Mouse (Mus musculus) midbrain, embryonic 13.5 days (tissue): Measurements from ENCODE around the gene Gm21987. TPM values are rescaled to one million over a fixed set of nuclear protein-coding genes. Genes with fewer than 3 reads are reported as not detected.
A peak's percentile ranks its signal among the peaks of the same experiment; 100 is the strongest.

Source experiments
- ATAC-seq: fragments of 200-750 bp; cut with Nextera tagmentation; 2 replicates; pipeline ENCODE4 v1.8.0; 2017; ENCODE audit warnings: mild to moderate bottlenecking, moderate TSS enrichment, moderate library complexity
- H3K27ac ChIP-seq: fragments of 300-500 bp; sonication (generic); 2 replicates; pipeline ENCODE4 v1.5.1; 2015; ENCODE audit warnings: inconsistent platforms, mild to moderate bottlenecking, moderate library complexity
- H3K27me3 ChIP-seq: fragments of 300-500 bp; sonication (generic); 2 replicates; pipeline ENCODE4 v1.6.1; 2015; ENCODE audit warnings: mild to moderate bottlenecking, inconsistent platforms
- H3K36me3 ChIP-seq: fragments of 300-500 bp; sonication (generic); 2 replicates; pipeline ENCODE4 v1.6.1; 2015; ENCODE audit warnings: mild to moderate bottlenecking, inconsistent platforms
- H3K4me1 ChIP-seq: fragments of 300-500 bp; sonication (generic); replicated peaks from 2 replicates; pipeline ENCODE4 v1.6.1; 2015; ENCODE audit warnings: inconsistent platforms
- H3K4me2 ChIP-seq: fragments of 300-500 bp; sonication (generic); replicated peaks from 2 replicates; pipeline ENCODE4 v1.6.1; 2015; ENCODE audit warnings: moderate library complexity, mild to moderate bottlenecking, inconsistent platforms
- H3K4me3 ChIP-seq: fragments of 300-500 bp; sonication (generic); replicated peaks from 2 replicates; pipeline ENCODE4 v1.5.1; 2015; ENCODE audit warnings: mild to moderate bottlenecking, inconsistent platforms
- H3K9ac ChIP-seq: fragments of 300-500 bp; sonication (generic); replicated peaks from 2 replicates; pipeline ENCODE4 v1.6.1; 2015; ENCODE audit warnings: mild to moderate bottlenecking, inconsistent platforms
- H3K9me3 ChIP-seq: fragments of 300-500 bp; sonication (generic); 2 replicates; pipeline ENCODE4 v1.6.1; 2016; ENCODE audit warnings: mild to moderate bottlenecking, inconsistent platforms
- WGBS: fragments of 180-500 bp; shearing (Covaris S2); methylation state at CpG from one replicate; pipeline ENCODE4 v1.1.7; 2015; 5-methylcytosine and 5-hydroxymethylcytosine counted together
- polyA plus RNA-seq: library from polyadenylated mRNA; unstranded; fragments of >200 nt; fragmentation: Nextera tagmentation; extraction: Ambion mirVana; gene quantifications from 2 replicates; pipeline ENCODE4 v1.2.1, GENCODE M21; 2015

Gene Gm21987
- polyA plus RNA-seq, 1 experiment from 2014 or later, result not detected

DNA sequence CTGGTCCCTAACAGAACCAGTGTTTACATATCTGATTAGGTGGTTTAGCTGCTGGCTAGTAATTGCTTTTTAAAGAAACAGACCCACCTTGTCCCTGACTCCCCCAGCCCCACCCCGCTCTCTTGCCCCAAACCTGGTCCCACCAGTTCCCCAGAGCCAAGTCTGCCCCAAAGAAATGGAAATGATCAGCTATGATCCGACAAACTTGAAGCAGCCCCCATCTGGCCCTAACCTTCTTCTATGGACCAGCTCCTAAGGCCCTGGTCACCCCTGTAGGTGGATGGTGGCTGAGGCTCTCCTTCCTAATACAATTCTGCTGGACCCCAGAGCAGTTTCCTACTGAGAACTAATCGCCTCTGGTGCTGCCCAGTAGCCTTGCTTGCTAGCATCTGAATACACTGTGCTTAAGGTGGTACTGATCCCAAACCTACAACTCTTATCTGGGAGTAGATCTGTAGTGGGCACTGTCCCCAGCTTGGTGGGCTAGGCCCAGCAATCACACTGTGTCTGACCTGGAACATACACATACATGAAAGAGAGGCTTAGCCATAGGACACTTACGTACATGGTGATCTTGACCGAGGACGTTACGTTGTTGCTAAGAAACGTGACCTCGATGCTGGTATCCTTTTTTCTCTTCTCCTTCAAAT, 53.6 kb downstream of the Gm21987 start:
- ATAC-seq, result peak; percentile 49
- H3K27ac ChIP-seq, result peak overlapping the region; percentile 80

DNA sequence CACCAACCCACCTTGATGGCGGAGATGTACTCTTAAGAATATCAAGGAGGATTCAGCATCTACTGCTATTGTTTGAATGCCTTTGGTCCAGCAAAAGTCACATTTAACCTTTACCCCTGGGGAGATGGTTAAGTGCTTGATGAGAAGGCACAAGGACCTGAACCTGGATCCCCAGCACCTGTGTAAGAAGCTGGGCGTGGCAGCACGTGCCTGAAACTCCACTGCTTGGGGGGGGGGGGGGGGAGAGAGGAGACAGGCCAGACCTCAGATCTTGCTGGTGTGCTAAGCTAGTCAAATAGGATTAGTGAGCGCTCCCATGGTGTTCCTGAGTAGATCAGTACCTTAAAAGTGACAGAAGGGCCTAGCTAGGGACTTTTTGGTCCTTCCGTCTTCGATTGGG, 54.6 kb downstream of the Gm21987 start:
- WGBS, result 77% methylated on average over 6 of the region's 6 CpGs
- Histone ChIP-seq H3K27me3 (no peaks in the 10 kb centered on the region), H3K4me3 (no peak overlapping the region), H3K4me1 (peaks cover 16% of the 10 kb centered on the region), H3K9ac (no peak overlapping the region), H3K9me3 (no peaks in the 10 kb centered on the region), H3K36me3 (no peaks in the 10 kb centered on the region), H3K27ac (no peak overlapping the region), H3K4me2 (no peak overlapping the region)
- ATAC-seq, result no peak

More for the DNA sequence above, 53.6 kb downstream of the Gm21987 start:
- Histone ChIP-seq H3K4me1 (peaks cover 16% of the 10 kb centered on the region), H3K9ac (peak overlapping the region; percentile 63; the same call in 1 of the 2 replicates), H3K9me3 (no peaks in the 10 kb centered on the region), H3K4me3 (peak overlapping the region; percentile 31; the same call in 1 of the 2 replicates), H3K36me3 (no peaks in the 10 kb centered on the region), H3K4me2 (peak overlapping the region; percentile 56), H3K27me3 (no peaks in the 10 kb centered on the region)
- 72% methylated on average over 9 of the region's 9 CpGs for WGBS

DNA sequence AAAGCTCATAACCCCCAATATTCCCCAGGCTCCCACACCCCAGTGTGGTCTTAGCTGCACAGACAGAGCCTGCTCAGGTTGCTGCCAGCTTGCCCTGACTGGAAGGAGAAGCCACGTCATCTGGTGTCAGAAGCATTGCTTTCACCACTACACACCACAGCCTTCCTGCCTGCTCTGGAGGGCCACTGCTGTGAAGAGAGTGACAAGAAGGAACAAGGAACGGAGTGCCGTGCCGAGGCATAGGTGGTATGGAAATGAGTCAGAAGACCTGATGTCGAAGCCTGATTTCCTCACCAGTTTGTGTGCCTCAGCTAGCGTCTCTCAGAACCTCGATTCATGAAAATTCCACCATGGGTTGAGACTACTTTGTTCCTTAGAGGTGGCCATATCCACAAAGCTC, 56.8 kb downstream of the Gm21987 start:
- Histone ChIP-seq H3K27ac (no peak overlapping the region), H3K9me3 (no peaks in the 10 kb centered on the region), H3K36me3 (no peaks in the 10 kb centered on the region), H3K4me1 (peaks cover 16% of the 10 kb centered on the region), H3K27me3 (no peaks in the 10 kb centered on the region), H3K4me3 (no peak overlapping the region), H3K9ac (no peak overlapping the region), H3K4me2 (no peak overlapping the region)
- WGBS, result 94% methylated on average over 7 of the region's 7 CpGs
- no peak for ATAC-seq

- no peaks in the 10 kb centered on the region for H3K4me1 ChIP-seq
- H3K4me2 ChIP-seq, result no peak overlapping the region
- WGBS, result 77% methylated on average over 5 of the region's 5 CpGs
- H3K9ac ChIP-seq, result no peak overlapping the region
- no peaks in the 10 kb centered on the region for H3K27me3 ChIP-seq
- no peak overlapping the region for H3K27ac ChIP-seq
- H3K36me3 ChIP-seq, result no peaks in the 10 kb centered on the region
- H3K4me3 ChIP-seq, result no peak overlapping the region
- no peak for ATAC-seq
- no peaks in the 10 kb centered on the region for H3K9me3 ChIP-seq
These were observed 59.5 kb downstream of the Gm21987 start for GRCm38 (mm10) chr16:38406293-38406692.

DNA sequence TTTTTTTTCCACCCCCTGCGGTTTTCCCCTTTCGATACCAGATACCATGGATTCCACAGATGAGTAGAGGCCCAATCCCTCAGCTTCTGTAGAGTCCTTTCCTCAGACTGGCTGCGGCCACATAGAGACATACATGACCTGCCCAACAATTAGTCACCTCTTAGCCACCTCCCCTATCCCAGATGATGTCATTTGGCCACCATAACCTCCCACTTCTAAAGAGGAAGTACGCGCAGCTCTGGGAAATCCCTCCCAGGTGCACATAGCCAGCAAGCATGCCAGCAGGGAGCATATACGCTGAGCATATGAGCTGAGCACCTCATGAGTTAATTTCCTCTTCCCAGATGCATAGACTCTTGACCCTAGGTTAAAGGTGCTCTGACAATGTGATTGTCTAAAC, 59.9 kb downstream of the Gm21987 start:
- H3K36me3 ChIP-seq, result no peaks in the 10 kb centered on the region
- H3K9ac ChIP-seq, result no peak overlapping the region
- H3K27ac ChIP-seq, result no peak overlapping the region
- H3K9me3 ChIP-seq, result no peaks in the 10 kb centered on the region
- no peak overlapping the region for H3K4me3 ChIP-seq
- no peak for ATAC-seq
- 88% methylated on average over 6 of the region's 6 CpGs for WGBS
- no peaks in the 10 kb centered on the region for H3K4me1 ChIP-seq
- no peak overlapping the region for H3K4me2 ChIP-seq
- no peaks in the 10 kb centered on the region for H3K27me3 ChIP-seq

DNA sequence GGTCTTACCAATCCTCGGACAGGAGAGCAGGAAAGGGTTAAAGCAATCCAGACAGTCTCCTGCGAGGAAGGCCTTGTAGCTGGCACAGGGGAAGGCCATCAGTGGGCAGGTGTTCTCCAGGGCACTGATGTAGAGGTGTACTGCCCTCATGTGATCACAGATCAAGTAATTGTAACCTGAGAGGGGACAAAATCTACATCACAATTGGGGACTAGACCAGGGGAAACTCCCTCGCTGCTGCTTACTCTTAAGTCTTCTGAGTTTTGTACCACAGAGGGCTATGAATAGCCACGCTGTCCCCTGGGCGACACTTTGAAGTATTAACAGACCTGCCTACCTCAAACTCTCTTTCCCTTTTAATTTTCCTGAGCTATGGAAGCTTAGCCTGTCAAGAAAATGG, 60.7 kb downstream of the Gm21987 start:
- Histone ChIP-seq H3K4me1 (no peaks in the 10 kb centered on the region), H3K27ac (no peak overlapping the region), H3K36me3 (no peaks in the 10 kb centered on the region), H3K4me2 (no peak overlapping the region), H3K4me3 (no peak overlapping the region), H3K9me3 (no peaks in the 10 kb centered on the region), H3K9ac (no peak overlapping the region), H3K27me3 (no peaks in the 10 kb centered on the region)
- no peak for ATAC-seq
- WGBS, result 37% methylated on average over 5 of the region's 5 CpGs

DNA sequence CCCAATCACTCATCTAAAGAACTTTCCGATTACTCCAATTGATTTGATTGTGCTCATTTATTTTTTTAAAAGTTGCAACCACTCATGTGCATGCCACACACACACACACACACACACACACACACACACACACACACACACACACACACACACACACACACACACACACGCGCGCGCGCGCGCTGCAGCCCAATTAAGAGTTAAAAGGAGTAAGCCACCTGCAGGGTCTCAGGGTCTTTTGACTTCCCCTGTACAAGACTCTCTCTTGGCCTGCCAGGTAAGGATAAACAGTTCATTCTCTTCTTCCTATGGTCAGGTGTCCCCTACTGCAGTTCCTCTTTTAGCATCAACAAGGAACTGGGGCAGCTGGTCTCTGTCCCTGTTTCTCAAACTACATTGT, 61.6 kb downstream of the Gm21987 start:
- H3K4me1 ChIP-seq, result no peaks in the 10 kb centered on the region
- no peaks in the 10 kb centered on the region for H3K36me3 ChIP-seq
- H3K9ac ChIP-seq, result no peak overlapping the region
- no peaks in the 10 kb centered on the region for H3K27me3 ChIP-seq
- H3K4me3 ChIP-seq, result no peak overlapping the region
- H3K4me2 ChIP-seq, result no peak overlapping the region
- H3K27ac ChIP-seq, result no peak overlapping the region
- 97% methylated on average over 8 of the region's 8 CpGs for WGBS
- H3K9me3 ChIP-seq, result no peaks in the 10 kb centered on the region
- ATAC-seq, result no peak

Other genes starting within 250 kb of the Gm21987 start
- not detected in 2 replicates for gene Nr1i2, start 52.2 kb upstream of the Gm21987 start, polyA plus RNA-seq
- 0.88 and 0.98 TPM in 2 replicates for gene Maats1, start 4.9 kb upstream of the Gm21987 start, polyA plus RNA-seq
- 105 and 108 TPM in 2 replicates for gene Cox17, start within 50 bp of the Gm21987 start, polyA plus RNA-seq
- gene Popdc2, start 15.2 kb downstream of the Gm21987 start, polyA plus RNA-seq, result 0.26 and 0.51 TPM in 2 replicates
- 0.26 and 0.55 TPM in 2 replicates for gene Pla1a, start 86.1 kb downstream of the Gm21987 start, polyA plus RNA-seq
- 156 and 157 TPM in 2 replicates for gene Adprh, start 105.7 kb downstream of the Gm21987 start, polyA plus RNA-seq
- gene Cd80, start 108.5 kb downstream of the Gm21987 start, polyA plus RNA-seq, result 0.54 and 0.69 TPM in 2 replicates
- 41.3 and 42.5 TPM in 2 replicates for gene Timmdc1, start 175.6 kb downstream of the Gm21987 start, polyA plus RNA-seq
- 65.3 and 66.4 TPM in 2 replicates for gene Poglut1, start 203.2 kb downstream of the Gm21987 start, polyA plus RNA-seq
- gene Tmem39a, start 211.7 kb downstream of the Gm21987 start, polyA plus RNA-seq, result 40.6 and 47.1 TPM in 2 replicates